Comparison of ENCODE assay signal across 9 mouse cellular contexts in the genomic region with DNA sequence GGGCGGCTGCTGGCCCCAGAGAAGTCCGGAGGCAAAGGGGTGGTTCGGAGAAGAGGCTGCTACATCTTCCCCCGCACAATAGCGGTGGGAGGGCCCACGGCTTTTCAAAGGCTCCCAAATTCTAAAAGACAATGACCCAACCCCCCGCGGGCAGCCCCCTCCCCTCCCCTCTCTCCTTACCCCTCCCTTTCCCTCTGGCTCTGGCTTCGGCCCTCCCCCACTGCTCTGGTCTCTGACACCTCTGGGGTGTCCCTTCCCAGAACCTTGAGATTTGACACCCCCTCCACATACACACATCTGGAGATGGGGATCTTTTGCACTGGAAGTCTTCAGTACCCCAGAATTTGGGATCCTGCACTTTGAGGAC. TPM values are rescaled to one million over a fixed set of nuclear protein-coding genes. Genes with fewer than 3 reads are reported as not detected.
DNase-seq lines count a peak whose midpoint lies in the region; ATAC-seq and TF ChIP-seq lines count a peak whose summit lies in the region.
"Had no signal": no experiment of that assay in that cellular context is flagged by ENCODE, and none has a peak within 500 bp of the region (broad histone marks: within the 10 kb centered on the region; RNA-seq: fewer than 3 reads in every experiment).

Gene Lin28a, minus strand, starts transcription at position 63 of the 367 bp plus-strand sequence.

- peak; percentile 63; the same call in 1 of the 2 replicates for ATAC-seq in hindbrain, embryonic 11.5 days (ENCODE audit: low FRiP score)
- ATAC-seq in liver, embryonic 16.5 days (ENCODE audit: low read depth), result no peak
- ATAC-seq in activated CD4-positive, CD25-positive, alpha-beta regulatory T cell, adult 4 months, result no peak

- 0 out of 2 replicates have a peak within 1 kb of the TSS, but pooled peaks have one; percentile 32 for H3K27ac ChIP-seq in cerebellum, adult 2 months (ENCODE audit: insufficient read depth, low read length)
- H3K27ac ChIP-seq in hindbrain, embryonic 11.5 days (ENCODE audit: low read depth, low read length), result peak within 1 kb of the TSS; percentile 87
- H3K27ac ChIP-seq in liver, embryonic 16.5 days (ENCODE audit: low read length), result no peak within 1 kb of the TSS

- peak within 1 kb of the TSS; percentile 72 for H3K4me2 ChIP-seq in hindbrain, embryonic 11.5 days (replicated peaks; ENCODE audit: low read depth, low read length)
- H3K4me2 ChIP-seq in liver, embryonic 16.5 days (ENCODE audit: low read depth, low read length), result peak within 1 kb of the TSS; percentile 41

- H3K4me3 ChIP-seq in cerebellum, adult 2 months (replicated peaks; ENCODE audit: insufficient read depth, low read depth, low read length), result peak within 1 kb of the TSS; percentile 75
- peak within 1 kb of the TSS; percentile 45 for H3K4me3 ChIP-seq in hindbrain, embryonic 11.5 days (ENCODE audit: low read depth, low read length)
- peak within 1 kb of the TSS; percentile 29; the same call in 1 of the 2 replicates for H3K4me3 ChIP-seq in liver, embryonic 16.5 days (ENCODE audit: low read depth, low read length)

- WGBS in cerebellum, adult 2 months, result 0% methylated on average over 9 of the region's 9 CpGs
- WGBS in hindbrain, embryonic 11.5 days, result 0% methylated on average over 7 of the region's 9 CpGs
- 0% methylated on average over 9 of the region's 9 CpGs for WGBS in liver, embryonic 16.5 days (ENCODE audit: insufficient replicate concordance)

- H3K9me3 ChIP-seq in hindbrain, embryonic 11.5 days (ENCODE audit: control insufficient read depth, low read length), result no peaks in the 10 kb centered on the region
- no peaks in the 10 kb centered on the region for H3K9me3 ChIP-seq in liver, embryonic 16.5 days (replicated peaks; ENCODE audit: control insufficient read depth, low read length)

- H3K27me3 ChIP-seq in cerebellum, adult 2 months (ENCODE audit: control insufficient read depth, insufficient read depth, low read length), result peaks cover 3% of the 10 kb centered on the region; the same call in 1 of the 2 replicates
- no peaks in the 10 kb centered on the region for H3K27me3 ChIP-seq in hindbrain, embryonic 11.5 days (ENCODE audit: control insufficient read depth, insufficient read depth, low read length)
- H3K27me3 ChIP-seq in liver, embryonic 16.5 days (ENCODE audit: control insufficient read depth, insufficient read depth, low read depth, low read length), result peaks cover 46% of the 10 kb centered on the region

- TF ChIP-seq CTCF in cerebellum, adult 2 months (IDR thresholded peaks at IDR 0.05; ENCODE audit: borderline replicate concordance, insufficient read depth, low read depth, low read length), result no peak

- no peak for DNase-seq in cerebellum, adult 2 months
- DNase-seq in cerebellum, postnatal 25 days, result no peak
- DNase-seq in MN1 (ENCODE audit: low spot score), result peak; percentile 80
- peak; percentile 73 for DNase-seq in hindbrain, embryonic 11.5 days (ENCODE audit: low spot score)
- DNase-seq in ovary, postnatal 36 days (ENCODE audit: low spot score), result no peak
- DNase-seq in spleen, postnatal 4 days (ENCODE audit: low spot score in 2 of 2), result no peak

- peak within 1 kb of the TSS; percentile 61 for H3K9ac ChIP-seq in hindbrain, embryonic 11.5 days (ENCODE audit: low read depth, low read length)
- no peak within 1 kb of the TSS for H3K9ac ChIP-seq in liver, embryonic 16.5 days (ENCODE audit: low read depth, low read length)

- H3K4me1 ChIP-seq in cerebellum, adult 2 months (ENCODE audit: control insufficient read depth, insufficient read depth, low read length), result peaks cover 14% of the 10 kb centered on the region
- peaks cover 21% of the 10 kb centered on the region; the same call in 1 of the 2 replicates for H3K4me1 ChIP-seq in hindbrain, embryonic 11.5 days (replicated peaks; ENCODE audit: control insufficient read depth, insufficient read depth, low read length)
- peaks cover 7% of the 10 kb centered on the region for H3K4me1 ChIP-seq in liver, embryonic 16.5 days (ENCODE audit: control insufficient read depth, low read depth, low read length)

- H3K36me3 ChIP-seq in hindbrain, embryonic 11.5 days (ENCODE audit: control insufficient read depth, insufficient read depth, low read length), result no peaks in the 10 kb centered on the region
- H3K36me3 ChIP-seq in liver, embryonic 16.5 days (ENCODE audit: control insufficient read depth, insufficient read depth), result no peaks in the 10 kb centered on the region

- no peak for TF ChIP-seq POLR2A in cerebellum, adult 2 months (IDR thresholded peaks at IDR 0.05; ENCODE audit: borderline replicate concordance, insufficient read depth, low read length)

RNA-seq across cellular contexts. Expression of gene Lin28a, which starts in this region (rescaled TPM):
- 0.16 and 0.23 TPM in 2 replicates for polyA plus RNA-seq in cerebellum, adult 2 months (2012; rRNA removed)
- 2.9 and 3.7 TPM in 2 replicates for polyA plus RNA-seq in hindbrain, embryonic 11.5 days (2014; fragmentation: Nextera tagmentation; extraction: Ambion mirVana)
- polyA plus RNA-seq in liver, embryonic 16.5 days (2015; fragmentation: Nextera tagmentation; extraction: Ambion mirVana), result 1.1 and 1.5 TPM in 2 replicates
- polyA plus RNA-seq in activated CD4-positive, CD25-positive, alpha-beta regulatory T cell, adult 4 months (2017; shearing (Covaris generic)), result not detected
- polyA plus RNA-seq: liver, adult 2 months had no signal

Comparison
In these comparisons a context has a peak if more than half of its experiments do, and no peak if none do; other contexts are left out.
1. DNase-seq: peak in MN1 (single experiment) and hindbrain, embryonic 11.5 days (single experiment); none in cerebellum, adult 2 months (0 of 2), cerebellum, postnatal 25 days (0 of 2), ovary, postnatal 36 days (single experiment) and spleen, postnatal 4 days (0 of 2).
2. Peak in every context shown above with its lines, with median percentiles within 50 percentile points of each other: H3K4me3 ChIP-seq.